Mouse (Mus musculus) forebrain, postnatal 0 days (tissue): ENCODE data around the gene Zfx. TPM values are rescaled to one million over a fixed set of nuclear protein-coding genes. Genes with fewer than 3 reads are reported as not detected.

Experiments used
- ATAC-seq: fragments of 200-750 bp; cut with Nextera tagmentation; 2 replicates; pipeline ENCODE4 v1.8.0; 2017; ENCODE audit warnings: mild to moderate bottlenecking, moderate library complexity
- DNase-seq: peaks from one replicate; pipeline ENCODE4 v3.0.0-alpha.2; 2015
- H3K27ac ChIP-seq: fragments of 300-500 bp; sonication (generic); 2 replicates; pipeline ENCODE4 v1.5.1; 2014; ENCODE audit warnings: low read depth, mild to moderate bottlenecking, antibody characterized with exemption, low read length, moderate library complexity, mixed read lengths
- H3K27me3 ChIP-seq: fragments of 300-500 bp; sonication (generic); 2 replicates; pipeline ENCODE4 v1.6.1; 2014; ENCODE audit warnings: mild to moderate bottlenecking, low read length, mixed read lengths; ENCODE audit not compliant: insufficient read depth
- H3K36me3 ChIP-seq: fragments of 300-500 bp; sonication (generic); 2 replicates; pipeline ENCODE4 v1.6.1; 2014; ENCODE audit warnings: mild to moderate bottlenecking, moderate library complexity; ENCODE audit not compliant: insufficient read depth
- H3K4me1 ChIP-seq: fragments of 300-500 bp; sonication (generic); 2 replicates; pipeline ENCODE4 v1.6.1; 2014; ENCODE audit warnings: antibody characterized with exemption; ENCODE audit not compliant: insufficient read depth
- H3K4me2 ChIP-seq: fragments of 300-500 bp; sonication (generic); 2 replicates; pipeline ENCODE4 v1.6.1; 2014; ENCODE audit warnings: low read depth, mild to moderate bottlenecking, moderate library complexity
- H3K4me3 ChIP-seq: fragments of 300-500 bp; sonication (generic); 2 replicates; pipeline ENCODE4 v1.5.1; 2014; ENCODE audit warnings: low read depth, low read length, mixed read lengths
- H3K9ac ChIP-seq: fragments of 300-500 bp; sonication (generic); 2 replicates; pipeline ENCODE4 v1.6.1; 2014; ENCODE audit warnings: mild to moderate bottlenecking
- H3K9me3 ChIP-seq: fragments of 300-500 bp; sonication (generic); 2 replicates; pipeline ENCODE4 v1.6.1; 2016; ENCODE audit warnings: low read length
- CTCF ChIP-seq: sonication (generic); IDR thresholded peaks from 2 replicates; pipeline ENCODE4 v1.5.1; 2016; ENCODE audit warnings: antibody characterized with exemption, control low read depth, low read depth
- WGBS: fragments of 180-500 bp; shearing (Covaris S2); extraction: QIAGEN DNeasy Blood & Tissue Kit; methylation state at CpG from one replicate; pipeline ENCODE4 v1.1.7; 2014; 5-methylcytosine and 5-hydroxymethylcytosine counted together
- polyA plus RNA-seq: library from polyadenylated mRNA; unstranded; fragments of >200 nt; fragmentation: Nextera tagmentation; extraction: Ambion mirVana; gene quantifications from 2 replicates; pipeline ENCODE4 v1.2.1, GENCODE M21; 2015
- total RNA-seq: library from RNA; depleted of rRNA; stranded (reverse); fragments of >200 nt; gene quantifications from 2 replicates; pipeline ENCODE4 v1.2.3, GENCODE M21; 2014

The Zfx gene
- total and polyA plus RNA-seq, 2 experiments from 2014 or later, result 18.2 to 41.9 TPM

DNA sequence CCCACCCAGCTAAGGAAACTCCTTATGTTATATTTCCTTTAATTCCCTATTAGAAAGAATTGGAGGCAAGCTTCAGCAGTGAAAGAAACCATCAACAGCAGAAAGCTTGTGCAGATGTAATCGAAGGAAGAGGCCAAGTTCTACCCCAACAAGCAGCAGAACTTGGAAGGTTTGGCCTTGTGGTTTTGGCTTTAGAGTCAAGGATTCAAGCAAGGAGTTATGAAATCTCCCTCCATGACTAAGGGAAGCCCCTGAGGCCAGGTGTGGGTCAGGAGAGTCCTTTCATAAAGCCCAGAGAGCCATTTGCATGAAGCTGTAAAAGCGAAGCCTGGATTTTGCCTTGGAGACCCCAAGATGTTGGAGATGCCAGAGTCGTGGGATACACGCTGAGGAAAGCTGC, 11.6 kb upstream of the Zfx start:
- Histone ChIP-seq H3K27ac (no peak overlapping the region), H3K9me3 (no peaks in the 10 kb centered on the region), H3K27me3 (no peaks in the 10 kb centered on the region; the same call in 1 of the 2 replicates), H3K36me3 (no peaks in the 10 kb centered on the region), H3K4me3 (no peak overlapping the region), H3K4me2 (no peak overlapping the region), H3K4me1 (no peaks in the 10 kb centered on the region), H3K9ac (no peak overlapping the region)
- DNase-seq (no peak), ATAC-seq (no peak)
- TF ChIP-seq CTCF, result no peak
- 73% methylated on average over 4 of the region's 4 CpGs for WGBS

DNA sequence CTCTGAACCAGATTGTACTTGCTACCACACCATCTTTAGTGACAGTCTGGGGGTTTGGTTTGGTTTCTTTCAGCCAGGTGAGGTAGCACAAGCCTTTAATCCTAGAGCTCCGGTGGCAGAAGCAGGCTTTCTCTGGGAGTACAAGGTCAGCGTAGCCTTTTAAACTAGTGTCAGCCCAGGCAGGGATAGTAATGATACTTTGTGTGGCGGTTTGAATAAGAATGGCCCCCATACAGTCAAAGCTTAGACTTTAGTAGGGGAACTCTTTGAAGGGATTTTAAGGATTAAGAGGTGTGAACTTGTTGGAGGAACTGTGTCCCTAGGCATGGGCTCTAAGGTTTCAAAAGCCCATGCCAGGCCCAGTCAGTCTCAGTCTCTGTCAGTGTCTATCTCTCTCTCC, 10.0 kb upstream of the Zfx start:
- Histone ChIP-seq H3K27ac (no peak overlapping the region), H3K9me3 (no peaks in the 10 kb centered on the region), H3K4me3 (no peak overlapping the region), H3K36me3 (no peaks in the 10 kb centered on the region), H3K27me3 (no peaks in the 10 kb centered on the region; the same call in 1 of the 2 replicates), H3K4me2 (no peak overlapping the region), H3K9ac (no peak overlapping the region), H3K4me1 (no peaks in the 10 kb centered on the region)
- WGBS, result 45% methylated on average over 3 of the region's 3 CpGs
- ATAC-seq, result no peak
- no peak for TF ChIP-seq CTCF
- DNase-seq, result no peak

DNA sequence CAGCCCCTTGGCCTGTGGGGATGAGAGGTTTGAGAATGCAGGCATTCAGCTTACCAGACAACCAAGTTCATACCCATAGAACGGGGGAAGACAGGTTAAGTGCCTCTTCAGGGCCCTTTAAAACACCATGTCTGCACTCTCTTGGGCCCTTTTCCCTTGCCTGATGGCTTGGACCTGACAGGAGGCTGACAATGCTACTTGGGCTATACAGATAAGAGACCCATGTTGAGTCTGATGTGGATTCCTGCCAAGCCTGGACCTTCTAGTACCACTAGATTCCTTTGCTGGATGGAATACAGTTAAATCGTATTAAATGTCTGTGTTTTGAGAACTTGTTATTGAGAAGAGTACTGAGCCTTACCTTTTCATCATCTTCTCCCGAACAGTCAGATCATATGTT, 8.7 kb upstream of the Zfx start:
- no peaks in the 10 kb centered on the region for H3K36me3 ChIP-seq
- H3K4me3 ChIP-seq, result no peak overlapping the region
- no peak for TF ChIP-seq CTCF
- ATAC-seq, result no peak
- no peak for DNase-seq
- no peaks in the 10 kb centered on the region for H3K9me3 ChIP-seq
- no peaks in the 10 kb centered on the region; the same call in 1 of the 2 replicates for H3K27me3 ChIP-seq
- no peaks in the 10 kb centered on the region for H3K4me1 ChIP-seq
- H3K4me2 ChIP-seq, result no peak overlapping the region
- H3K27ac ChIP-seq, result no peak overlapping the region
- whole genome bisulfite sequencing, result 71% methylated on average over 3 of the region's 3 CpGs
- H3K9ac ChIP-seq, result no peak overlapping the region

DNA sequence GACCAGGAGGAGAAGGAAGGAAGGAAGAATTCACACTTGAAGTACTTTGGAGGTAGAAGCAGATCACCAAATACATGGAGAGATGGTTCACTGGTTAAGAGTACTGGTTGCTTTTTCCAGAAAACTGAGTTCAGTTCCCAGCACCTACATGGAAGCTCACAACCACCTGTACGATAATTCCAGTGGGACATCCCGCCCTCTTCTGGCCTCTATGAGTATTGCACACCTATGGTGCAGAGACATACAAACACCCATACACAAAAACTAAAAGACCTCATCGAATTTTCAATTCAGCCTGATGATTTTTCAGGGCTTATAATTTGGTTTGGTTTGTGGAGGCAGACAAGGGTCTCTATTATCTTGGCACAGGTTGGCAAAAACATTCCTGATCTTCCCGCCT, 6.2 kb upstream of the Zfx start:
- H3K4me2 ChIP-seq, result no peak overlapping the region

DNA sequence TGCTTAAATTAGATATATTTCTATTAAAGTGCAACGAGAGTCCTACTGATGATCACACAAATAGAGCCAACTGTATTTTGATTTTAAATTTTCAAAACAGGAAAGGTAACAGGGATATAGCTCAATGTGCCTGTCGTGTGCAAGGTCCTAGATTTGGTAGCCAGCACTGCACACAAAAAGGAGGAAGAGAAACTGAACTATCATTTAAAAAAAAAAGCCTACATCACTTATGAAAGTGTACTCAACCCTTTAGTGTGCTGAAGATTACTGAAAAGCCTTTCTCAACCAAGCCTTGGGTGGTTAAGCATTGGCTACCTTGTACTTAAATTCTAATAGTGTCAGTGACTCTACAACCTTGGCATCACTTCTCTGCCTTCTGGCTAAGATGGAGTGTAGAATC, 2.4 kb upstream of the Zfx start:
- TF ChIP-seq CTCF, result no peak
- Histone ChIP-seq H3K27me3 (no peaks in the 10 kb centered on the region; the same call in 1 of the 2 replicates), H3K9me3 (no peaks in the 10 kb centered on the region), H3K4me2 (no peak overlapping the region), H3K27ac (no peak overlapping the region), H3K9ac (no peak overlapping the region), H3K36me3 (no peaks in the 10 kb centered on the region), H3K4me1 (no peaks in the 10 kb centered on the region), H3K4me3 (no peak overlapping the region)
- WGBS, result 69% methylated on average over 2 of the region's 2 CpGs
- DNase-seq (no peak), ATAC-seq (no peak)

More for the DNA sequence above, 6.2 kb upstream of the Zfx start:
- H3K27me3 ChIP-seq, result no peaks in the 10 kb centered on the region; the same call in 1 of the 2 replicates
- H3K4me3 ChIP-seq, result no peak overlapping the region
- TF ChIP-seq CTCF, result no peak
- no peaks in the 10 kb centered on the region for H3K4me1 ChIP-seq
- DNase-seq, result no peak
- H3K9ac ChIP-seq, result no peak overlapping the region
- WGBS, result 79% methylated on average over 4 of the region's 4 CpGs
- no peaks in the 10 kb centered on the region for H3K36me3 ChIP-seq
- no peak overlapping the region for H3K27ac ChIP-seq
- ATAC-seq, result no peak
- H3K9me3 ChIP-seq, result no peaks in the 10 kb centered on the region

DNA sequence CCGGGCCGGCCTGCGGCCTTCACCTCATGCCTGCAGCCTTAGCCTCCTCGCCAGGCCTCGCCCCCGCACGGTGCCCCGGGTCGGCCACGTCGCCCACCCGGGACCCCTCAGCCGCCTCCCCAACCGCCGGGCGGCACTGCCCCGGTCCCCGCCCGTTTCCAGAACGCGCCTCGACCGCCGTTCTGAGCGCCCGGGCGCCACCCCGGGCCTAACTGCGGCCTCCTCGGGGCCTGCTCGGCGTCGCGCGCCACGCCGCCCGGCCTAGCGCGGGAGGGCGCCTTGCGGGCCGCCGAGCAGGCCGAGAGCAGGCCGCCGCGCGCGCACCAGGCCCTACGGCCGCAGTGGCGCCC, 818 bp downstream of the Zfx start:
- Histone ChIP-seq H3K27ac (peak overlapping the region; percentile 99), H3K4me1 (no peaks in the 10 kb centered on the region), H3K9ac (peak overlapping the region; percentile 83), H3K27me3 (no peaks in the 10 kb centered on the region; the same call in 1 of the 2 replicates), H3K9me3 (no peaks in the 10 kb centered on the region), H3K4me3 (peak overlapping the region; percentile 53), H3K36me3 (no peaks in the 10 kb centered on the region), H3K4me2 (peak overlapping the region; percentile 59)
- TF ChIP-seq CTCF, result no peak
- DNase-seq (no peak), ATAC-seq (peak; percentile 66)
- 38% methylated on average over 36 of the region's 53 CpGs for WGBS

DNA sequence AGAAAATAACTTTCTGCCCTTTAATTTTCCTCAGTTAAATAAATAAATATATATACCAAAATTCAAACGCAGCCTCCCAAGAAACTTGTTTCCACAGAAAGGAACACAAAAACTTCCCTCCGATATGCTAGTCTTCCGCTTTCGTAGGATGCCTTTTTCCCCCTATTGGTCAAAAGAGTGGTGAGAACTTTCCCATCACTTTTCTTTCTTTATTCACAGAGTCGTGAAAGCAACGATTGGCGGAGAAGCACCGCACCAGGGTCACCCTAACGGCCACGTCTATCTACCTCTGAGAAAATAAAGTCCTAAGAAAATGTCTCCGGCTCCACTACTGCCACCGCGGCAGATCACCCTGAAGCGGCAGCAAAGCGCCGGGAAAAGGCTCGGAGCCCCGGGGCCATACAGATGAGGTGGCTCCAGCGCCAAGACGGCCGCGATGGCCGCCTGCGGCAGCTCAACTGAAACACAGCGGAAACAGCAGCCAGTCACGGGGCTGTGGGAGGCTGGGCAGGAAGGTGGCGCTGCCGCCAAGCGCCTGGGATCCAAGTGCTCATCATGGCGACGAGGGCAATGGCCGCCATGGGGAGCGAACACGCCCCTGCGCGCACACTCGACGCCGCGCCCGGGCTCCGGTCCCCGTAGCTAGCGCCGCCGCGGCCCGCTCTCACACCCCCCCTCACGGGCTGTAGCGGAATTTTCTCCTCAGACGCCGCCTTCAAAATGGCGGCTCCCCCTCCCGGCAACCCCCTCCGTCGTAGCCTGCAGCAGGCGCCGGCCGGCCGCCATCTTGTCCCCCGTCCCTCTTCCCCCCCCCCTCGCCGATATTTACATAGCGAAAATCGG, 1.4 kb downstream of the Zfx start:
- Histone ChIP-seq H3K27ac (peak overlapping the region; percentile 99), H3K9ac (peak overlapping the region; percentile 83), H3K4me2 (peak overlapping the region; percentile 59), H3K27me3 (no peaks in the 10 kb centered on the region; the same call in 1 of the 2 replicates), H3K4me1 (no peaks in the 10 kb centered on the region), H3K4me3 (peak overlapping the region; percentile 53), H3K9me3 (no peaks in the 10 kb centered on the region), H3K36me3 (no peaks in the 10 kb centered on the region)
- peak; percentile 63 for TF ChIP-seq CTCF
- DNase-seq (peak; percentile 89), ATAC-seq (peak; percentile 91)
- WGBS, result 24% methylated on average over 42 of the region's 65 CpGs
